ENCODE assay signal across 8 mouse cellular contexts in the genomic region with DNA sequence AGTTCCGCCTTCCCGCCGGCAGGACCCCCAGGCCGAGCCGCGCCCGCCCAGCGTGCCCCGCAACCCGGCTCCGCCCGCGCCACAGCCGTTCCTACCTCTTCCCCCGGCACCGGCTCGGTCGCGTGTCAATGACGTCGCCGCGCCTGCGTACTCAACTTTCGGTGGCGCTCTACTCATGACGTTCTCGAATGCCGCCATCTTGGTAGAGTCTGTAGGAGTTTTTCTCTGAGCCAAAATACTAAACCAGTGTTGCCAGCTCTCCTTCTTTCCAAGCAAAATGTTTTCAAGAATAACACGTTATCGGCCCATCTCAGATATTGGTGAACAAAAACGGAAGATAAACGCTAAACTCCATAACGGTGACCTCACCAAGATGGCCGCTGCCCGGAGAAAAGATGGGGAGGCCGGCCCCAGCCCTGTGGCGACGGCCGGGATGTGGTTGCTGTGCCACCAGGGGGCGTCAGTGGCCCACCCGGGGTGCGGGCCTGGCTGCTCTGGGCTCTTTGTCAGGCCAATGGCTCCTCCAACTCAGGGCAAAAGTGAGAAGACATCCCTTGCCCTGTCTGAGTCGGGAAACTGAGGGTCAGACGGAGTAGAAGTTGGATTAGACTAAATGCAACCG. TPM values are rescaled to one million over a fixed set of nuclear protein-coding genes. Genes with fewer than 3 reads are reported as not detected.
DNase-seq lines count a peak whose midpoint lies in the region; ATAC-seq and TF ChIP-seq lines count a peak whose summit lies in the region.

A gene (minus strand): TSS at position 572 of the 622 bp plus-strand sequence.

- H3K27me3 ChIP-seq in forebrain, embryonic 12.5 days: no peaks in the 10 kb centered on the region
- H3K27me3 ChIP-seq in heart, postnatal 0 days (ENCODE audit: control insufficient read depth, insufficient read depth, low read length): no peaks in the 10 kb centered on the region
- H3K27me3 ChIP-seq in liver, embryonic 16.5 days (ENCODE audit: control insufficient read depth, insufficient read depth, low read depth, low read length): no peaks in the 10 kb centered on the region
- H3K27me3 ChIP-seq in neural tube, embryonic 13.5 days: no peaks in the 10 kb centered on the region
- H3K27me3 ChIP-seq in testis, adult 2 months (ENCODE audit: control insufficient read depth, insufficient read depth, low read length): no peaks in the 10 kb centered on the region

- H3K9me3 ChIP-seq in forebrain, embryonic 12.5 days: no peaks in the 10 kb centered on the region
- H3K9me3 ChIP-seq in heart, postnatal 0 days (replicated peaks; ENCODE audit: control insufficient read depth, low read length): no peaks in the 10 kb centered on the region
- no peaks in the 10 kb centered on the region for H3K9me3 ChIP-seq in liver, embryonic 16.5 days (replicated peaks; ENCODE audit: control insufficient read depth, low read length)
- H3K9me3 ChIP-seq in neural tube, embryonic 13.5 days: no peaks in the 10 kb centered on the region

- 1% methylated on average over 46 of the region's 46 CpGs for WGBS in forebrain, embryonic 12.5 days
- WGBS in heart, postnatal 0 days: 2% methylated on average over 46 of the region's 46 CpGs
- under 1% methylated on average over 46 of the region's 46 CpGs for WGBS in liver, embryonic 16.5 days (ENCODE audit: insufficient replicate concordance)
- WGBS in neural tube, embryonic 13.5 days: under 1% methylated on average over 46 of the region's 46 CpGs

- peaks cover 32% of the 10 kb centered on the region for H3K4me1 ChIP-seq in forebrain, embryonic 12.5 days
- no peaks in the 10 kb centered on the region for H3K4me1 ChIP-seq in heart, postnatal 0 days (ENCODE audit: control insufficient read depth, insufficient read depth)
- H3K4me1 ChIP-seq in liver, embryonic 16.5 days (ENCODE audit: control insufficient read depth, low read depth, low read length): peaks cover 33% of the 10 kb centered on the region
- H3K4me1 ChIP-seq in neural tube, embryonic 13.5 days (replicated peaks): peaks cover 31% of the 10 kb centered on the region
- H3K4me1 ChIP-seq in testis, adult 2 months (ENCODE audit: control insufficient read depth, insufficient read depth, low read length): peaks cover 12% of the 10 kb centered on the region

- peak within 1 kb of the TSS; percentile 91 for H3K4me2 ChIP-seq in forebrain, embryonic 12.5 days
- peak within 1 kb of the TSS; percentile 83 for H3K4me2 ChIP-seq in heart, postnatal 0 days (ENCODE audit: low read depth, low read length)
- peak within 1 kb of the TSS; percentile 70 for H3K4me2 ChIP-seq in liver, embryonic 16.5 days (ENCODE audit: low read depth, low read length)
- H3K4me2 ChIP-seq in neural tube, embryonic 13.5 days: peak within 1 kb of the TSS; percentile 95

- ATAC-seq in forebrain, embryonic 12.5 days (ENCODE audit: low FRiP score): peak; percentile 90
- peak; percentile 94 for ATAC-seq in heart, postnatal 0 days (ENCODE audit: insufficient read depth, low read depth)
- peak; percentile 87 for ATAC-seq in liver, embryonic 16.5 days (ENCODE audit: low read depth)
- peak; percentile 88 for ATAC-seq in neural tube, embryonic 13.5 days (ENCODE audit: low read depth)

- H3K27ac ChIP-seq in forebrain, embryonic 12.5 days: peak within 1 kb of the TSS; percentile 89
- H3K27ac ChIP-seq in heart, postnatal 0 days (ENCODE audit: low read depth): peak within 1 kb of the TSS; percentile 79
- peak within 1 kb of the TSS; percentile 64 for H3K27ac ChIP-seq in liver, embryonic 16.5 days (ENCODE audit: low read length)
- peak within 1 kb of the TSS; percentile 90 for H3K27ac ChIP-seq in neural tube, embryonic 13.5 days (replicated peaks)
- H3K27ac ChIP-seq in testis, adult 2 months (ENCODE audit: control insufficient read depth, insufficient read depth, low read depth, low read length): peak within 1 kb of the TSS; percentile 89

- TF ChIP-seq EP300 in heart, postnatal 0 days (IDR thresholded peaks at IDR 0.05; ENCODE audit: low read depth): no peak

- H3K9ac ChIP-seq in forebrain, embryonic 12.5 days: peak within 1 kb of the TSS; percentile 72
- H3K9ac ChIP-seq in heart, postnatal 0 days (replicated peaks; ENCODE audit: low read depth, low read length): peak within 1 kb of the TSS; percentile 82
- H3K9ac ChIP-seq in liver, embryonic 16.5 days (ENCODE audit: low read depth, low read length): peak within 1 kb of the TSS; percentile 76
- peak within 1 kb of the TSS; percentile 82 for H3K9ac ChIP-seq in neural tube, embryonic 13.5 days

- peak; percentile 93 to 95 for DNase-seq in CD8-positive naive resting alpha-beta T cell, adult 2 months (ENCODE audit: low read depth in 2 of 2, low spot score in 2 of 2)
- peak; percentile 91 for DNase-seq in c-Kit-positive CD71-positive TER-119-negative erythroid progenitor cells, embryonic 14.5 days (ENCODE audit: low read depth)
- peak; percentile 92 for DNase-seq in heart, postnatal 0 days (ENCODE audit: low spot score)
- peak; percentile 96 to 98 for DNase-seq in kidney, postnatal 4 days

- peak; percentile 93 for TF ChIP-seq CTCF in heart, postnatal 0 days (IDR thresholded peaks at IDR 0.05; ENCODE audit: low read depth)
- TF ChIP-seq CTCF in testis, adult 2 months (IDR thresholded peaks at IDR 0.05; ENCODE audit: control insufficient read depth, insufficient read depth, insufficient replicate concordance, low read depth, low read length): peak; percentile 81

- TF ChIP-seq POLR2A in testis, adult 2 months (IDR thresholded peaks at IDR 0.05; ENCODE audit: control insufficient read depth, low read depth, low read length): peak; percentile 50; the same call in 1 of the 2 replicates

- no peaks in the 10 kb centered on the region for H3K36me3 ChIP-seq in forebrain, embryonic 12.5 days (replicated peaks)
- peaks cover 2% of the 10 kb centered on the region; the same call in 1 of the 2 replicates for H3K36me3 ChIP-seq in heart, postnatal 0 days (replicated peaks; ENCODE audit: control insufficient read depth, insufficient read depth, low read length)
- H3K36me3 ChIP-seq in liver, embryonic 16.5 days (ENCODE audit: control insufficient read depth, insufficient read depth): no peaks in the 10 kb centered on the region
- no peaks in the 10 kb centered on the region for H3K36me3 ChIP-seq in neural tube, embryonic 13.5 days
- no peaks in the 10 kb centered on the region for H3K36me3 ChIP-seq in testis, adult 2 months (ENCODE audit: control insufficient read depth, insufficient read depth, low read length)

- H3K4me3 ChIP-seq in forebrain, embryonic 12.5 days (replicated peaks): peak within 1 kb of the TSS; percentile 86
- H3K4me3 ChIP-seq in heart, postnatal 0 days (ENCODE audit: low read depth, low read length): peak within 1 kb of the TSS; percentile 94
- H3K4me3 ChIP-seq in liver, embryonic 16.5 days (ENCODE audit: low read depth, low read length): peak within 1 kb of the TSS; percentile 75
- peak within 1 kb of the TSS; percentile 81 for H3K4me3 ChIP-seq in neural tube, embryonic 13.5 days
- peak within 1 kb of the TSS; percentile 90 for H3K4me3 ChIP-seq in testis, adult 2 months (ENCODE audit: control insufficient read depth, low read depth, low read length)

RNA-seq across cellular contexts. Expression of the gene that starts here (rescaled TPM):
- polyA plus RNA-seq in forebrain, embryonic 12.5 days (2016; fragmentation: Nextera tagmentation; extraction: Ambion mirVana): 154 and 159 TPM in 2 replicates
- total RNA-seq in heart, postnatal 0 days (2014; rRNA removed; ENCODE audit: low replicate concordance): 12.6 and 32.0 TPM in 2 replicates
- 77.9 and 79.5 TPM in 2 replicates for polyA plus RNA-seq in heart, postnatal 0 days (2015; fragmentation: Nextera tagmentation; extraction: Ambion mirVana)
- polyA plus RNA-seq in liver, embryonic 16.5 days (2015; fragmentation: Nextera tagmentation; extraction: Ambion mirVana): 42.5 and 43.1 TPM in 2 replicates
- polyA plus RNA-seq in neural tube, embryonic 13.5 days (2015; fragmentation: Nextera tagmentation; extraction: Ambion mirVana): 148 and 156 TPM in 2 replicates
- 51.3 and 65.9 TPM in 2 replicates for polyA plus RNA-seq in testis, adult 2 months (2012; rRNA removed)

Comparison
In these comparisons a context has a peak if more than half of its experiments do, and no peak if none do; other contexts are left out.
1. Peak in every context shown above with its lines: DNase-seq, ATAC-seq, H3K4me3 ChIP-seq and H3K27ac ChIP-seq.